Mouse (Mus musculus): ENCODE data around the gene Tmem255a.

Tmem255a gene

DNA sequence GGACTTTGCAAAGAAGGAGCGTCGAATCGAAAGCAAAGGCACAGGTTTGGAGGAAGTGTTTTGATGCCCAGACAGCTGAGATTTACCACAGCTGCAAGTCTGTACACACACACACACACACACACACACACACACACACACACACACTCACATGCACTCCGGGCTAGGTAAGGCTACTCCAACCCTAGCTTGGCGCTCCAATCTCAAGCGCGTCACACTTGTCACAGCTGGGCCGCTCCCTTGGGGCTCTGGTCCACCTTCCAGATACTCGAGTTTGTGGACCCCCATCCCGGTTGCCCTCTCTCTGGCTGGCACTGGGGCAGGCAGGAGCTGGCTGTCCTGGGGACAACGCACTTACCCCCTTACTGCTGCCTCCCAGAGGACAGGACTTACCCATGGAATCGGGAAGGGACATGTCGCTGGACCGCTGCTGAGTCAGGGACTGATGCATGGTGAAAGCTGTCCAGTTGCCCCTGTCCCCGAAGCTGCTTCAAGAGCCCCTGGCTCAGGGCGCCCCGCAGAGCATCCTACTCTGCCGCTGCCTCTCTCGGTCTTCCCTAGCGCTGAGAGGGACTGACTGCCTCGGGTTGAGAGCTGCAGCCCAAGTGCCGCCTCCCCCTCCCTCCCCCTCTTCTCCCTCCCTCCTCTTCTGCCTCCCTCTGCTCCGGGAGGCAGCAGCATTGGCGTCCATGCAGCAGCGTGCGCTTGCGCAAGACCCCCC, at the start of gene Tmem255a:
Gene Tmem255a, minus strand, starts transcription at position 589 of the 721 bp plus-strand sequence.
- DNase-seq (ENCODE audit: low spot score) = peak; percentile 9

DNA sequence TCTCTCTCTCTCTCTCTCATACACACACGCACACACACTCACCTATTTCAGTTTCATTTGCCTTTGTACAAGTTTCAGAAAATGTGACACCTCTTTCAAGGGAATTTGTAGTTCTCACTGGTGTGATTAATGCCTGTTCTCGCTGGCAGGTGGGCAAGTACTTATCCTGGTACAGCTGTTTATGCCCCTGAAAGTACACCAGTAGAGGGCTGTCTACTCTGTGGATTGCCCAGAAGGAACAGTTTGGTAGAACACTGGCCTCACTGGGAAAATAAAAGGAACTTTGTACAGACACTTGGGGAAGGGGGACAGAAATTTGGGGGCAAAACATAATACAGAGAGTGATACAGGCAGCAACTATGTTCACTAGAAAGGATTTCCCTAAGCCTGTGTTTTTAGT, 7.4 kb upstream of the Tmem255a start:
- no peak for DNase-seq (ENCODE audit: low spot score)

DNA sequence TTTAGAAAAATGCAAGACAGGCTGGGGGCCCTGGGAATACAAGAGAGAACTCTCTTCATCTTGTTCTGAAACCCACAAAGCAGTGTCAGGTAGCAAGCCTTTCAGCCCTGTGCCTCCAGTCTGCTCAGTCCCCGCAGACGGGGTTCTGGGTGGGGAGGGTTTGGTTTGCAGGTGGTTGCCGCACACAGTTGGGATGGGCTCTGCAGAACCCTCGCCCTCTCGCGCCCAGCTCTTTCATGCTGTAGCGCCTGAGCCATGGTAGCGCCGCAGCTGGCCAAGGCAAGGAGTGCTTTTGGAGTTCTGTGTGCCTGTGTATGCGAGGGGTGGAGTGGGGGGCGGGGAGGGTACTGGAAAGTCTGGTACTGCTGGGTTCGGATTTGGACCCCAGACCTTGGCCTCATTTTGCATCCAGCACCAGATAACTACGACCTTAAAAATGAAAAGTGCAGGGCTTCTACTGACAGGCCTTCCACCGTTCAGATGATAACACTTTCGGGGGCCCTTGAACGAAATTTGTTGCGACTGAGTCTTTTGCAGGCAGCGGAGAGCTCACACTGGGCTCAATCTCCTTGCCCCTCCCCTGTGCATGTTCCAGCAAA, 1.8 kb downstream of the Tmem255a start:
- peak; percentile 20 for DNase-seq (ENCODE audit: low spot score)

DNA sequence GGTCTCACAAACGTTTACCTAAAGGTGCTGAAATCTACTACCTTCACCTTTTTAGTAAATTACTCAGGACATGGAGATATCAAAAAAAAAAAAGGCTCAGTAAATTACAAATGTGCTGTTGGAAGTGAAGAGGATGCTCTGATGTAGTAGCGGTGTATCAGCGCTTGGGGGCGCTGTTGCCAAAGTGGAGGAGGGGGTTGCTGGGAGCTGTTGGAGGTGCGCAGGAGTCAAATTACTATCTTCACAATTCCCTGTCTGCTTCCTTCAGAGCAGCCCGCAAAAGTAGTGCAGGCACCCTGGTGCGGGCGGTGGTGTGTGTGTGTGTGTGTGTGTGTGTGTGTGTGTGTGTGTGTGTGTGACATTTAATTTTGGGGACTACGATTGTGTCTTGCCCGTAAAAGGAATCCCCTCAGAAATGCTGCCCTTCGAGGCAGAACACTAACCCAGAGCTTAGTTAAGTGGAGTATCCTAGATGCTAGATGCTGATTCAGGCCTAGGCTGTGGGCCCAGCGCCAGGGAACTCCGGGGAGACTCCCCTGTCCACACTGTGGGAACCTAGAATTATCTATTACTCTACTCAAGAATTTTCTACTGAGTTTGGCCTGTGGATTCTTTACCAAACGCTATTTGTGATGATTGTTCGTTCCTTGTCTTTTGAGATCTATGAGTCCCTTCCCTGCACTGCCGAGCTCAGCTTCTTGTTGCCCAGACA, 2.4 kb downstream of the Tmem255a start:
- peak; percentile 47 for DNase-seq (ENCODE audit: low spot score)

DNA sequence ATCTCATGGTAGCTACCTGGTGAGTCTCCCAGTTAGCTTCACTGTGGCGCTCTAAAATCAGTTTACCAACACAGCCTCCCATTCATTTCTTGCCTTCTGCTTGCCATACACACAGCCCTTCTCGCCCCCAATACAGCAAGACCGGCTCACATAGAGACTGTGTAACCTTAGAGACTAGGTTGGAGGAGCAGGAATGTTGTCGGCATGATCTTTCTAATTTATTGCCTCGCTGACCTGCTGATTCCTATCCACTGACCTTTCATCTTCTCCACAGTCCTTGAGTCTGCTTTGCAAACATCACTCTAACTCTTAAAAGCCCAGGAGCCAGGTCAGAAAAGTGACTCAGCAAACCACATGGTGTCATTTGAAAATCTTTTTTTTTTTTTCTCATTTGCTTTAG, 4.6 kb downstream of the Tmem255a start:
- DNase-seq (ENCODE audit: low spot score) = no peak

DNA sequence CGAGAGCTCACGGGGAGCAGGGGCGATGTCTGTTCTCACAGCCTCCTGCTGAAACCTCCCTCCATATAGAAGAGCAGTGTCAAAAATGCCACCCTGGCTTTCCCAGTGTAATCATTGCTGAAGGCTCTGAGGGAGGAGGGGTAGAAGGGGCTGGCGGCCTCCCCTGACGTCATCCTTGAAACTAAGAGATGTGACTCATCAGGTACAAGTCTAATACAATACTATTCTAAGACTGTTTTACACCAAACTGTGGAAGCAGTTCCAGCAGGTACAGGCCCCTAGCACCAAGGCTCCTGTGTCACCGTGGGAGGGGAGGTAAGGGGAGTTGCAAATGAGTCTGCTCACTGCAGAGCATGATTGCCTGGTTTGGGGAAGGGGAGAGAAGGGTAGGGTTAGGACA, 5.1 kb downstream of the Tmem255a start:
- peak; percentile 11 for DNase-seq (ENCODE audit: low spot score)

DNA sequence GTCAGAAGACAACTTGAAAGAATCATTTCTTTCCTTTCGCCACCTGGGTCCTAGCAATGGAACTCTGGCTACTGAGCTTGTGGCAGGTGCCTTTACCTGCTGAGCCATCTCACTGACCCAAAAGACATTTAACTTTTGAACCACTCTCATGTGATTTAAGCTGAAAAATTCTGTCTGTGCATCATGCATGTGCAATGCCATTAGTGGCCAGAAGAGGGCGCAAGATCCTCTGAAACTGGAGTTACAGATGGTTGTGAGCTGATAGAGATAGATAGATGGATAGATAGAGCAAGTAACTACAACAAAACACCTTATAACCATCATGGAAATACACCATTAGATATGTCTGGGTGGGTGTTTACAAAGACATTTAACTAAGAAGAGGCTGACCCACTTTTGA, 14.5 kb downstream of the Tmem255a start:
- DNase-seq (ENCODE audit: low spot score) = no peak

DNA sequence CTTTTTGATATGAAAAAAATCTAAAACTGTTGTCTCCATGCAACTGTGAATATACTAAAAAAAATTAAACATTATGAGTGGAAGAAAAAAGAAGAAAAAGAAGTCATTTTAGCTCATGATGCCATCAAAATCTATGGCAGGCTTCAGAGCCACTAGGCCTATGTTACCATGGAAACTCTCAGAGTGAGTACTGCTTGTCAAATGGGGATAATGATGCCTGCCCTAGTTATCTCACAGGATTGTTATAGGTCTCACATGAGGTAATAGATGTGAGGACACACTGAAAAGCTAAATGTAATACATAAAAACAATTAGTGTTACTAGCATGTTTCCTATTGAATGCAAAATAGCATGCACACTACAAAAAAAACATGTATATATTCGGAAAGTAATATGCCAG, 22.4 kb downstream of the Tmem255a start:
- DNase-seq (ENCODE audit: low spot score) = no peak

DNA sequence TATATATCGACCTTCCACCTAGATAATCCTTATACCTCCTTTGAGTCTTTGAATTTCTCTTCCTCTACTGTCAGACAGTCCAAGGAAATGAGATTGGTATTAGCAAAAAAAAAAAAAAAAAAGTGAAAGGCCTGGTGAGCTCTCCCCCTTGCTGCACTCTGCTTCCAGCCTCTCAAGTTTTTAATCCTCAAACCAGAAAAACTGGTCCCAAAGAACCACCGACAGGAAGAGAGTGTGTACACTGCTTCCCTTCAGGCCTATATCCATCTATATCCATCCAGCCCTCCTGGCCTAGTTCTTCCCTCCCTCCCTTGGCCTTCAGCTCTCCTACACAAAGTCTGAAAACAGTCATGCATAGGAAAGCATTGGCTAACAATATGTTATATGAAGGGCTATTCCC, 29.5 kb downstream of the Tmem255a start:
- DNase-seq (ENCODE audit: low spot score) = no peak

DNA sequence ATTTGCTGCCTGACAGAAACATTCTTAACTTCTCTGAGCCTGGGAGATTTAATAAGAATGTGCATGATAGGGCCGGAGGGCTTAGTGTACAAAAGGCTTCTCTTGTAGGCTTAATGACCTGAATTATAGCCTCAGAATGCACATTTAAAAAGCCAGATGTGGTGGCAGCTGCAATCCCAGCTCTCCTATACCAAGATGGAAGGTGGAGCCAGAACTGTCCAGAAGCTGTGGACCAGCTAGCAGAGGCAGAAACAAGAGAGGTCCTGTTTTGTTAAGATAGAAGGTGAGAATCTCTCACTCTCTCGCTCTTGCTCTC, 34.6 kb downstream of the Tmem255a start:
- DNase-seq (ENCODE audit: low spot score) = no peak

DNA sequence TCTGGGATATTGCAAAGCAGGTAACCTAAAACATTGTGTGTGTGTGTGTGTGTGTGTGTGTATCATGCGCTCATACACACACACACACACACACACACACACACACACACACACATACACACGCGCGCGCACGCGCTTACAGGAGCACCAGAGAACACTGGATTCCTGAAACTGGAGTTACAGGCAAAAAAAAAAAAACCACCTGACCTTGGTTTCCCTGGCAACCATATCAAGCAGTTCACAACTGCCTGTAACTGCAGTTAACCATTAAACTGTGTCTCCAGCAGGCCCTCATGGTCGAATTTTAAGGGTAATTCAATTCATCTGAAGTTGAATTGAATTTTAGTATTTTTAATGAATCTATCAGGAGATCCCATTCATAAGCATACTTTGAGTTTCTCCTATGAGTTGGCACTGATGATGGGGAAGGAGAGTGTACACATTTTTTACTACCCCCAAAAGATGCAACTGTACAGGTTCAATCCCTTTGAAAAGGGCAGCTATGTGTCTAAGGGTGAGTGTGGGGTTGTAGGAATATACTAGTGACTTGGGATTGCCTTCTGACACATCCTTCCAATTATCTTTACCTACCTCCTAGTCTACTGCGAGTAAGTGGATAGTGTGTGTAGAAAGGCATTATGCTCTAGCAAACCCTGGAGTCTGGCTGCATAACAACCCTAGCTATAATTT, 35.1 kb downstream of the Tmem255a start:
- no peak for DNase-seq (ENCODE audit: low spot score)

DNA sequence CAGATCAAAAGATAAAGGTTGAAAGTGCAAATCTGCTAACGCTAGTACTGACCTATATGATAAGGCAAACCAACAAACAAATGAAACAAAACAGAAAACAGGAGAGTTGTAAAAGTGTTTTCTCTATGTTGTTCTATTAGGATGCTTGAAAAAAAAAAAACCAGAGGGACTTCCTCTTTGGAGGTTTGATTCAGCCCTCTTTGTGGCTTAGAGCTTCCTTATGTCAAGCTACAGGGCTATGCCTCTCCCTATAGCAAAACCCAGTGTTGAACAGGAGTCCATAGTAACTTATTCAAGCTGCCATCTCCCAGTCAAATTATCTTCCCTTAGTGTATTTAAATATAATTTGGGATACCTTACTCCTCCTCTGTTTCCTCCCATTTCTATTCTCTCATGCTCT, 44.8 kb downstream of the Tmem255a start:
- DNase-seq (ENCODE audit: low spot score) = no peak

DNA sequence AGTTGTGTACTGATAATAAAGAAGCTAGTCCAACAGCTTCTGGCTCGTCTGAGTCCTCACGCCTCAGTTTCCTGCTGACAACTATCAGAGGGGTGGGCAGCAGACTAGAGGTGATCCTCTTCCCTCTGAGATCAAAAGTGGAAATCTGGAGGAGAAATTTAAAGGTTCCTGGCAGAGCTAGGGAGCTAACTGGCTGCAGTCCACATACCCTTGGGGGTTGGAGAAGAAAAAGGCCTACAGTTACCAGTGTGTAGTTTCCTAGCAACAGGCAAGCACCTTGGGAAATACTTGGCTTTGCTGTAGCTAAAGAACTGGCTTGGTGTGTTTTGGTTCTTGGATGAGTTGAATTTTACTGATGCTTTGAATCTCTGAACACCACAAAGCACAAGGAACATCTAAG, 50.4 kb downstream of the Tmem255a start:
- DNase-seq (ENCODE audit: low spot score) = no peak

DNA sequence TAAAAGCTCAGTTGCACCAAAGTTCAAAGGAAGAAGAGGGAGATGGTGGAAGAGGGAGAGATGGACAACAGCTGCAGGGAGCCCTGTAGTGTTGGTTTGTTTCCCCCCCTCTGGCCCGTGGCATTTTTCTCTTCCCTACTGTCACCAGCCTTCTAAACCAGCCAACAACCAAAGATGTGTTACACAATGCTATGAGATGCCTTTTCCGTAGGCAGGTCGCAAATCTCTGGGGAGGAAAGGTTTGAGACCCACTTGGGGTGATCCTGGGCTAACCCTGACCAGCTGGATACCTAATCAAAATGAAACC, 61.8 kb downstream of the Tmem255a start:
- DNase-seq (ENCODE audit: low spot score) = no peak

DNA sequence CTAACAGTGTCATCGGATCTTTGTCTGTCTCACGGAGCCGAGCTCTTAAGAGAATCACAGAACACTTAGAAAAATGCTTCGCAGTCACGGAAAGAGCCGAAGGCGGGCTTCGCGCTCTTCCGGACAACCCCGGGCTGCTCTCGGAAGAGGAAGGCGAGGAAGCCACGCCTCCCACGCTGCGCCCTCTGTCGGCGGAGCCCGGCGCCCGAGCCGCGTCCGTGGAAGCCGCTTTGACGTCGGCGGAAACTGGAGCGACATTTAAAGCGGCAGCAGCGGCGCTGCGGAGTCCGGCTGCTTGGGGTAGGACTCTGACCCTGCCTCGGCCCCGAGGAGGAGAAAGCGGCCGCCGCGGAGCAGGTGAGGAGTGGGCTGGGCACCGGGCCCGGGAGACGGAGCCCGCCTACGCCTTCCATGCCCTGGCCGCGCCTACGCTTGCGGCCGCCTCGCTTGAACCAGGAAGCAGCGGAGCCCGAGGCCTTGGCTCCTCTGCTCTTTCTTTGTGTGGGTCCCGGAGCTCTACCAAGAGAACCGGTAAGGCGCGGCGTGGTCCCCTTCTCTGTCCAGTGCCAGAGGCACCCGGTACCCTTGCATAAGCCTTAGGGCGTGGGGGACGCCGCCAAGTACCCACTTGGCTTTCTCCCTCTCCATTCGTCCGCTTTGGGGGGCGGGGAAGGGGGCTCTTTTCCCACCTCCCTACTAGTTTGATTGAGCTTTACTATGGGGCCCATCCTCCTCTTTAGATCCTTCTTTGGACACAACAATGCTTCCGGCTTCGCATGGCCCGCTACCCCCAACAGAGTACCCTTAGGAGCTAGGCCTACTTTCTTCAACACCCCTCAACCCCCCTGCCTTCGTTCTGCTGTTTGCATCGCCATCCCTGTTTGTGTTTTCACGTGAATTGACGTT, 62.4 kb downstream of the Tmem255a start, which contains the start of gene Zbtb33:
Gene Zbtb33, plus strand, starts transcription at position 242 of the 906 bp plus-strand sequence.
- peak; percentile 86 for DNase-seq (ENCODE audit: low spot score)

DNA sequence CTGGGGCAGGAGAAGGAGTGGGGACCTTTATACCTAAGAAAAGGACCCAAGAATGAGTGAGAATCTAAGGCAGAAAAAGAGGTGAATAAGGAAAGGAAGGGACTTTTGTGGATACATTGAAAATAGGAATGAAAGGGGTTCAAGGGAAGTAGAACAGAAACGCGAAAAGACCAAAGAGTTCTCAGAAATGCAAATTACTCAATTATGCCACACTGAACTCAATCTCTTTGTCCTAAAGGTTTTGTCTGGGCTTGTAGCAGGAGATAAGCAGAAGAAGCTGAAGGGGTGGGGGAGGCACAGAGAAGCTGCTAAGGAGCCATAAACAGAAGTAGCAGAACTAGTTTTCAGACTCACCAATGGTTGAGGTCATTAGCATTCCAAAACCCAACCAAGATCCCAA, 66.7 kb downstream of the Tmem255a start:
- DNase-seq (ENCODE audit: low spot score) = no peak

DNA sequence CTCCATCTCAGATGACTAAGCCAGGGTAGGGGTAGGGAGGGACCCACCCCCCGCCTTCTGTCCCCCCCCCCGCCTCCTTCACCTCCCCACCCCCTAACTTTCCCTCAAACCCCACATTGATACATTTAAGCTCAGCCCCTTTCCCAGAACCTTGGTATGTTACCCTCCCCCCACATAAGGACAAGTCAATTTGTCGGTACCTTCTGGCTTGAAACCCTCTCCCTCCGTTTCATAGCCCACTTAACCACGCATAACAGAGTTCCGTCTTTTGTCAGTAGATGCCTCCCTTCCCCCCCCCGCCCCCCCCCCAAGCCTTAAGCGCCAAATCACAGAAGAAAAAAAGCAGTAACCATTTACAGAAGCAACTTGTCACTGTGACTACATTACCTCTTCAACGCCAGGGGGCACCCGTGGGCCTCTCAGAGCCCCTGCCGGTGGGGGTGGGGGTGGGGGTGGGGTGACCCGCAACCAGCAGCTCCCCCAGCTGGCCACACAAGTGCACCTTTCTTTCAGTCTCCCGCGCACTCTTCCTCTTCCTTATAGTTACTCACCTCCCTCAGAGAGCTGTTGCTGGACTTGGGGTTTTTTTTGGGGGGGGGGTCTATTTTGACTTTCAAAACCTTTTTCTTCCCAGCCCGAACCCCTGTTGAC, 70.5 kb downstream of the Tmem255a start:
- peak; percentile 45 for DNase-seq (ENCODE audit: low spot score)

DNA sequence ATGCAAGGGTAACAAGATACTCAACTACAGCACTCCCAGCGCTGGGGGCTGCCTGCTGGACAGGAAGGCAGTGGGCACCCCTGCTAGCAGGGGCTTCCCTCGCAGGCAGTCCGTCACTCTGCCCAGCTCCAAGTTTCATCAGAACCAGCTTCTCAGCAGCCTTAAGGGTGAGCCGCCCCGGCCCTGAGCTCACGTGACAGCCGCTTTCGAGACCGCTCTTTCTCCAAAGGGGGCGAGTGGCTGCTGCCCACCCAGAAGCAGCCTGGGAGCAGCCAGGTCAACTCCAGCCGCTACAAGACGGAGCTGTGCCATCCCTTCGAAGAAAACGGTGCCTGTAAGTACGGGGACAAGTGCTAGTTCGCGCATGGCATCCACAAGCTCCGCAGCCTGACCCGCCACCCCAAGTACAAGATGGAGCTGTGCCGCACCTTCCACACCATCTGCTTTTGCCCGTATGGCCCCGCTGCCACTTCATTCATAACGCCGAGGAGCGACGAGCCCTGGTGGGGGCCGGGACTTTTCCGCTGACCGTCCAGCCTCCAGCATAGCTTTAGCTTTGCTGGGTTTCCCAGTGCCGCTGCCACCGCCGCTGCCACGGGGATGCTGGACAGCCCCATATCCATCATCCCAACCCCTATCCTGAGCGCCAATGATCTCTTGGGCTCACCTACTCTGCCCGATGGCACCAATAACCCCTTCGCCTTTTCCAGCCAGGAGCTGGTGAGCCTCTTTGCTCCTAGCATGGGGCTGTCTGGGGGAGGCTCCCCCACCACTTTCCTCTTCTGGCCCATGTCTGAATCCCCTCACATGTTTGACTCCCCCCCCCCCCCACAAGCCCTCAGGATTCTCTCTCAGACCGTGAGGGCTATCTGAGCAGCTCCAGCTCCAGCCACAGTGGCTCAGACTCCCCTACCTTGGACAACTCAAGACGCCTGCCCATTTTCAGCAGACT, 71.3 kb downstream of the Tmem255a start:
- no peak for DNase-seq (ENCODE audit: low spot score)

DNA sequence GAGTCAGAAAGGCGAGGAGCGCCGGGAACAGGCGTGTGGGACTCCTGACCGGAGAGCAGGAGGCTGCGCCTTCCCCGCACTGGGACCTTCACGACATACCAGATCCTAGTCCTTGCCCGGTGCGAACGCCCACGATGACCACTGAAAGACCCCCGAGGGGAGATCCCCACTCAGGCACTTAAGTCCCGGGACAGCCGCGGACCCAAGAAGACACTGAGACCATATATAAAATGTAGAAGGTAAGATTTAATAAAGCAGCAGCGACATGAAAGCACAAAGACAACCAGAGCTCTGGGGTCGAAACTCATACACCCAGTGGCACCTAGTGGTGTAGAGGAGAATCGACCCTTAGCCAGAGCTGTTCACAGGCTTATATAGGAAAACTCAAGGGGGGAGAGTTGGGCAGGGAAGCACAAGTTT, 72.3 kb downstream of the Tmem255a start:
- DNase-seq (ENCODE audit: low spot score) = peak; percentile 36

DNA sequence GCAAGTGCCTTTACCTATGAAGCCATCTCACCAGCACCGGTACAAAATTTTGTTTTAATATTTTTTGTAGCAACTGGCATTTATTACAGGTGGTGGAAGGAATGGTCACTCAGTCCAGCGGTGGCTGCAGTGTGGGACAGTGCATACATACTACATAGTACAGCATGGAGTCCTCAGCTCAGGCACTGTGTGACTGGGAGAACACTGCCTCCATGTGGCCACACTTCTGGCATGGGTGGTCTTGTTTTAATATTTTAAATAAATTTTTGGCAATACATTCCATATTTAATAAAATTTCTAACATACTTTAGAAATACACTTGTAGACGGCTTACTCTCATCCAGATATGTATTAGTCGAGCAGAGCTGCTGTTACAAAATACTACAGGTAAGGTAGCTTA, 85.6 kb downstream of the Tmem255a start:
- no peak for DNase-seq (ENCODE audit: low spot score)
